Mouse (Mus musculus): ENCODE measurements around the gene Fam155a. TPM values are rescaled to one million over a fixed set of nuclear protein-coding genes. Genes with fewer than 3 reads are reported as not detected.
"Not testable (repeated sequence)": the region's sequence is repeated elsewhere in the genome, so short reads cannot be mapped to it uniquely, and the experiment has no call there.

Fam155a gene
- polyA plus RNA-seq, 2 experiments, result 1.1 to 2.1 TPM

DNA sequence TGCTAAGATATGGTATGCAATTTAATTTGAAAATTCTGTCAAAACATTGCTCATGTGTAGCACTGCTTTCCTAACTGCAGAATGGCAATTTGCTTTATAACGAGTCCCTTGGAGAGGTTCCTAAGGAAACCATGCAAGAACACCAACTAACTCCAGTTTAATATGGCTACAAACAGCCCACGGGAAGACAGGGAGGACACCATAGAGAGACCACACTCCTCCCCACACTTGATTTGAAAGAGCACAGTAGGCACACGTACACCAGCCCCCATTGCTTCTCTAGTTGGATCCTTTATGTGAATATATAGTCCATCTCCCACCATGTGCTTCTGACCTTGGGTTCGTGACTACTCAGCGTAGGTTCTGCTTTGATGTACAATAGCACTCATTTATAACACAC is 35.8 kb downstream of the Fam155a start:
- no peaks in the 10 kb centered on the region for H3K27me3 ChIP-seq (ENCODE audit: control insufficient read depth, insufficient read depth, low read length)
- H3K36me3 ChIP-seq (ENCODE audit: control insufficient read depth, insufficient read depth, low read length), result no peaks in the 10 kb centered on the region
- no peak overlapping the region for H3K9ac ChIP-seq (ENCODE audit: low read depth, low read length, severe bottlenecking)
- H3K4me1 ChIP-seq (ENCODE audit: control insufficient read depth, insufficient read depth, low read length), result no peaks in the 10 kb centered on the region
- H3K4me3 ChIP-seq (replicated peaks; ENCODE audit: low read length), result no peak overlapping the region
- H3K9me3 ChIP-seq (ENCODE audit: control insufficient read depth, low read length), result no peaks in the 10 kb centered on the region
- 65% methylated on average over 5 of the region's 5 CpGs for WGBS
- no peak overlapping the region for H3K4me2 ChIP-seq (replicated peaks; ENCODE audit: low read depth, low read length, severe bottlenecking)
- DNase-seq (ENCODE audit: low spot score), result no peak
- H3K27ac ChIP-seq (replicated peaks; ENCODE audit: low read depth, low read length), result no peak overlapping the region
- no peak for ATAC-seq (ENCODE audit: low FRiP score, low read depth)
- TF ChIP-seq POLR2A (IDR thresholded peaks at IDR 0.05; ENCODE audit: borderline replicate concordance, extremely low read depth, insufficient read depth, insufficient read length), result no peak

DNA sequence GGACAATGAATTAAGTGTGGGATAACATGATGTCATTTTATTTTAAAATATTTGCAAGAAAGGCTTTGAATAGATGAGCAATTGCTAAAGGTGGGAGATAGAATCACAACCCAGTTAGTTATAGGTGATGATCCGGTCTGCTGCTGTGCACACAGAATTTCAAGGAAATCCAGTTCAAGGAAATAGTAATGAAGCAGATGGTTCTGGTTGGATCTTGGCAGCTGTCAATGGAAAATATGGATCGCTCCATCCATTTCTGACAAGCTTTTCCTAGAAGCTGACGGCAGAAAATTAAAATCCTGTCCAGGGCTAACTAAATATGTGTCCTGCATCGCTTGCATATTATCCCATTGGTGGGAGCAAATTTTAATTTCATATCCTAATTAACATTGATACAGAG is 61.2 kb downstream of the Fam155a start:
- Histone ChIP-seq H3K27me3 (ENCODE audit: control insufficient read depth, insufficient read depth, low read length) (0 out of 2 replicates have a peak, but pooled peaks cover 3% of the 10 kb centered on the region), H3K9ac (ENCODE audit: low read depth, low read length, severe bottlenecking) (no peak overlapping the region), H3K4me3 (replicated peaks; ENCODE audit: low read length) (no peak overlapping the region), H3K27ac (replicated peaks; ENCODE audit: low read depth, low read length) (no peak overlapping the region), H3K9me3 (ENCODE audit: control insufficient read depth, low read length) (no peaks in the 10 kb centered on the region), H3K4me2 (replicated peaks; ENCODE audit: low read depth, low read length, severe bottlenecking) (no peak overlapping the region), H3K36me3 (ENCODE audit: control insufficient read depth, insufficient read depth, low read length) (no peaks in the 10 kb centered on the region), H3K4me1 (ENCODE audit: control insufficient read depth, insufficient read depth, low read length) (no peaks in the 10 kb centered on the region)
- 83% methylated on average over 4 of the region's 4 CpGs for WGBS
- ATAC-seq (ENCODE audit: low FRiP score, low read depth) (no peak), DNase-seq (ENCODE audit: low spot score) (peak; percentile 19)
- no peak for TF ChIP-seq POLR2A (IDR thresholded peaks at IDR 0.05; ENCODE audit: borderline replicate concordance, extremely low read depth, insufficient read depth, insufficient read length)

- no peak overlapping the region for H3K4me3 ChIP-seq (replicated peaks; ENCODE audit: low read length)
- WGBS, result 67% methylated on average over 8 of the region's 8 CpGs
- H3K27ac ChIP-seq (replicated peaks; ENCODE audit: low read depth, low read length), result no peak overlapping the region
- no peaks in the 10 kb centered on the region for H3K4me1 ChIP-seq (ENCODE audit: control insufficient read depth, insufficient read depth, low read length)
- ATAC-seq (ENCODE audit: low FRiP score, low read depth) (no peak), DNase-seq (ENCODE audit: low spot score) (no peak)
- no peak for TF ChIP-seq POLR2A (IDR thresholded peaks at IDR 0.05; ENCODE audit: borderline replicate concordance, extremely low read depth, insufficient read depth, insufficient read length)
- H3K4me2 ChIP-seq (replicated peaks; ENCODE audit: low read depth, low read length, severe bottlenecking), result no peak overlapping the region
- no peaks in the 10 kb centered on the region for H3K36me3 ChIP-seq (ENCODE audit: control insufficient read depth, insufficient read depth, low read length)
- H3K27me3 ChIP-seq (ENCODE audit: control insufficient read depth, insufficient read depth, low read length), result 0 out of 2 replicates have a peak, but pooled peaks cover 3% of the 10 kb centered on the region
- H3K9ac ChIP-seq (ENCODE audit: low read depth, low read length, severe bottlenecking), result no peak overlapping the region
- no peaks in the 10 kb centered on the region for H3K9me3 ChIP-seq (ENCODE audit: control insufficient read depth, low read length)
These were observed 63.5 kb downstream of the Fam155a start for GRCm38 (mm10) chr8:9707433-9707832.

DNA sequence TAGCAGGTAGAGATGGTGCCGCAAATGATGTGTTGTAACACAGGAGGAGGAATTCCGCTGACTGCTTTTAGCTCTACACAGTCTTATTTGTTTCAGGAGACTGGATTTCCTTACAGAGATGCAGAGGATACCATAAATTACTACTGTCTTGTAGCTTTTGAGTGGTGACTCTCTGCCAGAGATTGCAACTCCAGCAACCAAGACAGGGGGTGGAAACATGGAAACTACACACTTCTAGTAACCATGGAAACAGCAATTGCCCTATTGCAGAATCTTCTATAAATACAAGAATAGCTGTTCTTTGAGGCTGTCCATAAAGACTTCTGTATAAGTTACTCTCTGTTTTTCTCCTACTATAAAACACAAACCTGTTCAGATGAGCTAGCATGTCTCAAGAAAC is 76.2 kb downstream of the Fam155a start:
- Histone ChIP-seq H3K27me3 (ENCODE audit: control insufficient read depth, insufficient read depth, low read length) (no peaks in the 10 kb centered on the region), H3K36me3 (ENCODE audit: control insufficient read depth, insufficient read depth, low read length) (no peaks in the 10 kb centered on the region), H3K27ac (replicated peaks; ENCODE audit: low read depth, low read length) (no peak overlapping the region), H3K9ac (ENCODE audit: low read depth, low read length, severe bottlenecking) (no peak overlapping the region), H3K4me3 (replicated peaks; ENCODE audit: low read length) (no peak overlapping the region), H3K4me1 (ENCODE audit: control insufficient read depth, insufficient read depth, low read length) (no peaks in the 10 kb centered on the region), H3K4me2 (replicated peaks; ENCODE audit: low read depth, low read length, severe bottlenecking) (no peak overlapping the region), H3K9me3 (ENCODE audit: control insufficient read depth, low read length) (no peaks in the 10 kb centered on the region)
- ATAC-seq (ENCODE audit: low FRiP score, low read depth) (no peak), DNase-seq (ENCODE audit: low spot score) (no peak)
- 83% methylated on average over 2 of the region's 2 CpGs for WGBS
- TF ChIP-seq POLR2A (IDR thresholded peaks at IDR 0.05; ENCODE audit: borderline replicate concordance, extremely low read depth, insufficient read depth, insufficient read length), result no peak

GRCm38 (mm10) chr8:9692370-9692769 is 78.6 kb downstream of the Fam155a start:
- ATAC-seq (ENCODE audit: low FRiP score, low read depth) (peak; percentile 53; the same call in 1 of the 2 replicates), DNase-seq (ENCODE audit: low spot score) (no peak)
- Histone ChIP-seq H3K9ac (ENCODE audit: low read depth, low read length, severe bottlenecking) (no peak overlapping the region), H3K27ac (replicated peaks; ENCODE audit: low read depth, low read length) (no peak overlapping the region), H3K4me2 (replicated peaks; ENCODE audit: low read depth, low read length, severe bottlenecking) (no peak overlapping the region), H3K9me3 (ENCODE audit: control insufficient read depth, low read length) (no peaks in the 10 kb centered on the region), H3K36me3 (ENCODE audit: control insufficient read depth, insufficient read depth, low read length) (no peaks in the 10 kb centered on the region), H3K27me3 (ENCODE audit: control insufficient read depth, insufficient read depth, low read length) (no peaks in the 10 kb centered on the region), H3K4me1 (ENCODE audit: control insufficient read depth, insufficient read depth, low read length) (no peaks in the 10 kb centered on the region), H3K4me3 (replicated peaks; ENCODE audit: low read length) (no peak overlapping the region)
- no peak for TF ChIP-seq POLR2A (IDR thresholded peaks at IDR 0.05; ENCODE audit: borderline replicate concordance, extremely low read depth, insufficient read depth, insufficient read length)
- 23% methylated on average over 5 of the region's 5 CpGs for WGBS

DNA sequence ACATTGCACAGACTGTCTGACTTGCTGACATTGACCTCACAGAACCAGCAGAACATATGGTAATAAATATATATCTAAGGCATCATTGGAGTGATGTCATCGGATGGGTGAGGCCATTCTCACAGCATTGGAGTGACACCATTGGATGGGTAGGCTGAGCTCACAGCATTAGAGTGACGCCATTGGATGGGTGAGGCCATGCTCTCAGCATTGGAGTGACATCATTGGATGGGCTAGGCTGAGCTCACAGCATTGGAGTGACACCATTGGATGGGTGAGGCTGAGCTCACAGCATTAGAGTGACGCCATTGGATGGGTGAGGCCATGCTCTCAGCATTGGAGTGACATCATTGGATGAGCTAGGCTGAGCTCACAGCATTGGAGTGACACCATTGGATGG is 110.9 kb downstream of the Fam155a start:
- not testable (repeated sequence) for H3K27me3 ChIP-seq (ENCODE audit: control insufficient read depth, insufficient read depth, low read length); H3K4me2 ChIP-seq (replicated peaks; ENCODE audit: low read depth, low read length, severe bottlenecking); H3K27ac ChIP-seq (replicated peaks; ENCODE audit: low read depth, low read length); H3K4me3 ChIP-seq (replicated peaks; ENCODE audit: low read length); H3K4me1 ChIP-seq (ENCODE audit: control insufficient read depth, insufficient read depth, low read length); DNase-seq (ENCODE audit: low spot score); H3K9ac ChIP-seq (ENCODE audit: low read depth, low read length, severe bottlenecking); H3K9me3 ChIP-seq (ENCODE audit: control insufficient read depth, low read length); H3K36me3 ChIP-seq (ENCODE audit: control insufficient read depth, insufficient read depth, low read length); ATAC-seq (ENCODE audit: low FRiP score, low read depth)
- 86% methylated on average over 3 of the region's 3 CpGs for WGBS
